Mouse (Mus musculus) layer of hippocampus, adult 2 months (tissue): Measurements from ENCODE around the gene Il18rap. TPM values are rescaled to one million over a fixed set of nuclear protein-coding genes. Genes with fewer than 3 reads are reported as not detected.

Source experiments
- DNase-seq, 2 experiments: peaks; one replicate each; pipeline ENCODE4 v3.0.0; 2022; ENCODE audit warnings: low spot score in 2 of 2
- H3K27ac ChIP-seq: fragments of 200-600 bp; 2 replicates; pipeline ENCODE4 v1.8.1; 2022
- H3K4me3 ChIP-seq: fragments of 200-600 bp; 2 replicates; pipeline ENCODE4 v1.8.1; 2022; ENCODE audit warnings: mild to moderate bottlenecking
- CTCF ChIP-seq: fragments of 200-600 bp; conservative IDR thresholded peaks from 2 replicates; pipeline ENCODE4 v1.8.1; 2022; ENCODE audit warnings: antibody characterized with exemption, mild to moderate bottlenecking, moderate library complexity
- total RNA-seq, 2 experiments: library from RNA; stranded (reverse); gene quantifications; 2 replicates each; pipeline ENCODE4 v1.2.3; 2021

The Il18rap gene
- total RNA-seq, 2 experiments from 2014 or later, result 0.07 to 0.20 TPM

- no peak overlapping the region for H3K4me3 ChIP-seq
- no peak overlapping the region for H3K27ac ChIP-seq
- no peak for DNase-seq
- no peak for TF ChIP-seq CTCF
Measured at GRCm38 (mm10) chr1:40501126-40501525, 14.0 kb upstream of the Il18rap start.

- no peak for TF ChIP-seq CTCF
- Histone ChIP-seq H3K27ac (no peak overlapping the region), H3K4me3 (no peak overlapping the region)
- DNase-seq, result no peak
Measured at GRCm38 (mm10) chr1:40501546-40502398, 13.4 kb upstream of the Il18rap start.

GRCm38 (mm10) chr1:40504548-40504947, 10.6 kb upstream of the Il18rap start:
- no peak overlapping the region for H3K4me3 ChIP-seq
- no peak for DNase-seq
- H3K27ac ChIP-seq, result no peak overlapping the region
- no peak for TF ChIP-seq CTCF

GRCm38 (mm10) chr1:40516364-40516763, 1.2 kb downstream of the Il18rap start:
- H3K27ac ChIP-seq, result no peak overlapping the region
- no peak for TF ChIP-seq CTCF
- DNase-seq, result no peak

GRCm38 (mm10) chr1:40522918-40523317, 7.8 kb downstream of the Il18rap start:
- no peak for DNase-seq
- no peak overlapping the region for H3K27ac ChIP-seq
- no peak for TF ChIP-seq CTCF
- no peak overlapping the region for H3K4me3 ChIP-seq

More at GRCm38 (mm10) chr1:40516364-40516763, 1.2 kb downstream of the Il18rap start:
- no peak overlapping the region for H3K4me3 ChIP-seq

DNA sequence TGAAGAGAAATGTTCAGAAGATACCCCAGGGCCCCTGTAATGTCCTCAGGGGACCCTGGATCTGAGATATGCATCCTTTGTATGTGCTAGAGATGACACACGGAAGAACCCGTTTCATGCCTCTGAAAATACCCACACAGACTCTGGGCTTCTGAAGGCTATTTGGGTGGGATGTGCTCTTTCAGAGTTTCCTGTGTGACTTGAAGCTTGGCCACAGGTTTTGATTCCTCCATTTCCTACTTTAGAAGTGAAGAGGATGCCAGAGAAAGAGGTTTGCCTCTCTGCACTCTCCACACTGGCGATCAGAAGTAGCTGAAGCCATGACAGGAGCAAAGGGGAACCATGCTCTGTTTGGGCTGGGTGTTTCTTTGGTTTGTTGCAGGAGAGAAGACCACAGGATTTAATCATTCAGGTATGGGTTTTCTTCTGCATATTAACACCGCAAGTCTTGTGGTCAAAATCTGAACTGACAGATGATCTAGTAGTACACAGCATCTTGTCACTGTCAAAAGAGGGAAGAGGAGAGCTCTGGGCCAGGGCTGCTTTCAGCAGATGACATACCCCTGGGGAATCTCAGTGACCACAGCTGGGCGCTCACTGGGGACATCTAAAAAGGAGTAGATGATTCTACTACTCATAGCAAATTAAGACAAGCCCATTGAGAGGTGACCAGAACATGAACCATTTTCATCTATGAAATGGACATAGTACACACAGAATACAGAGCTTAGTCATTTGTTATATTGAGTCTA, 9.0 kb downstream of the Il18rap start:
- TF ChIP-seq CTCF, result no peak
- no peak overlapping the region for H3K27ac ChIP-seq
- no peak for DNase-seq
- no peak overlapping the region for H3K4me3 ChIP-seq

- H3K4me3 ChIP-seq, result no peak overlapping the region
- no peak for DNase-seq
- no peak overlapping the region for H3K27ac ChIP-seq
- TF ChIP-seq CTCF, result no peak
Measured at GRCm38 (mm10) chr1:40529287-40529686, 14.1 kb downstream of the Il18rap start.

GRCm38 (mm10) chr1:40537577-40537976, 22.4 kb downstream of the Il18rap start:
- TF ChIP-seq CTCF, result peak; percentile 71
- peak; percentile 28 to 31 for DNase-seq
- H3K4me3 ChIP-seq, result no peak overlapping the region
- no peak overlapping the region for H3K27ac ChIP-seq

GRCm38 (mm10) chr1:40544650-40545049, 29.5 kb downstream of the Il18rap start:
- no peak overlapping the region for H3K4me3 ChIP-seq
- DNase-seq, result peak; percentile 68 to 81
- TF ChIP-seq CTCF, result peak; percentile 85
- no peak overlapping the region for H3K27ac ChIP-seq

GRCm38 (mm10) chr1:40546645-40547044, 31.5 kb downstream of the Il18rap start:
- DNase-seq, result no peak
- no peak overlapping the region for H3K27ac ChIP-seq
- TF ChIP-seq CTCF, result no peak
- no peak overlapping the region for H3K4me3 ChIP-seq

GRCm38 (mm10) chr1:40547064-40547572, 32.0 kb downstream of the Il18rap start:
- Histone ChIP-seq H3K4me3 (no peak overlapping the region), H3K27ac (no peak overlapping the region)
- no peak for DNase-seq
- TF ChIP-seq CTCF, result no peak

DNA sequence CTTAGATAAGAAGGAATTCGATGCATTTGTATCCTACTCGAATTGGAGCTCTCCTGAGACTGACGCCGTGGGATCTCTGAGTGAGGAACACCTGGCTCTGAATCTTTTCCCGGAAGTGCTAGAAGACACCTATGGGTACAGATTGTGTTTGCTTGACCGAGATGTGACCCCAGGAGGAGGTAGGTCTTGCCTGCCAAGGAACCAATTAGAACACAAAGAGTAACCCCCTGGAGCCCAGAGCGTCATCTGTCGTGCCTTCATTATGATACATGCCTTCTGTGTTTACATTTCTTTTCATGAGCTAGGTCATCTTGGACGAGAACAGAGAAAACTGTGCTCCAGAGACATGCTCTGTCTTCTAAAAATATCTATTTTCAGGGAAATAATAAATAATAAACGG, 32.6 kb downstream of the Il18rap start:
- no peak for TF ChIP-seq CTCF
- Histone ChIP-seq H3K4me3 (no peak overlapping the region), H3K27ac (no peak overlapping the region)
- DNase-seq, result no peak

DNA sequence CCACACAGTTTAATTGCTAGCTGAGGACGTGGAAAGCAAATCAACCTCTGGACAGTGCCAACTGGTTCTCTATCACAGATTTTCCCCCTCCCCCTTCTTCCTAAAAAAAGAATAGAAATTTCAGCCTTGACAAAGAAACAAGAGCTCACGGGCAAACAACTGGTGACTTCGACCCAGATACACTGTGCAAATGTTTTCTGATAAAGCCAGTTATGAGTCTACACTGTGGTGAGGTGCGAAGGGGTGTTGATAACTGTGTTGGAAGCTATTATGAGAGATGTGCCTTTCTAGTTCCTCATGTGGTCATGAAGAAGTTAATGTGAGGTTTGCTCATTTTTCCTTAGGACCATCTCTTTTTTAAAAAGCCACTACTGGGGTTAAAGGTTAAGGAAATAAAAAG, 54.2 kb downstream of the Il18rap start:
- Histone ChIP-seq H3K4me3 (no peak overlapping the region), H3K27ac (no peak overlapping the region)
- no peak for TF ChIP-seq CTCF

More for the DNA sequence above, 54.2 kb downstream of the Il18rap start:
- no peak for DNase-seq
